Mouse (Mus musculus) forebrain, embryonic 12.5 days (tissue): Measurements from ENCODE around the gene Gm11213. TPM values are rescaled to one million over a fixed set of nuclear protein-coding genes. Genes with fewer than 3 reads are reported as not detected.

Experiments used
- ATAC-seq: fragments of 200-750 bp; cut with Nextera tagmentation; 2 replicates; pipeline ENCODE4 v1.8.0; 2017; ENCODE audit warnings: moderate TSS enrichment; ENCODE audit not compliant: low FRiP score
- H3K27ac ChIP-seq: fragments of 300-500 bp; sonication (generic); 2 replicates; pipeline ENCODE4 v1.5.1; 2016; ENCODE audit warnings: mild to moderate bottlenecking
- H3K27me3 ChIP-seq: fragments of 300-500 bp; sonication (generic); 2 replicates; pipeline ENCODE4 v1.6.1; 2016; ENCODE audit warnings: mild to moderate bottlenecking
- H3K36me3 ChIP-seq: fragments of 300-500 bp; sonication (generic); replicated peaks from 2 replicates; pipeline ENCODE4 v1.6.1; 2016; ENCODE audit warnings: mild to moderate bottlenecking
- H3K4me1 ChIP-seq: fragments of 300-500 bp; sonication (generic); 2 replicates; pipeline ENCODE4 v1.6.1; 2016
- H3K4me2 ChIP-seq: fragments of 300-500 bp; sonication (generic); 2 replicates; pipeline ENCODE4 v1.6.1; 2016; ENCODE audit warnings: mild to moderate bottlenecking, moderate library complexity
- H3K4me3 ChIP-seq: fragments of 300-500 bp; sonication (generic); replicated peaks from 2 replicates; pipeline ENCODE4 v1.5.1; 2016; ENCODE audit warnings: mild to moderate bottlenecking
- H3K9ac ChIP-seq: fragments of 300-500 bp; sonication (generic); 2 replicates; pipeline ENCODE4 v1.6.1; 2016; ENCODE audit warnings: mild to moderate bottlenecking
- H3K9me3 ChIP-seq: fragments of 300-500 bp; sonication (generic); 2 replicates; pipeline ENCODE4 v1.6.1; 2016
- WGBS: fragments of 180-500 bp; shearing (Covaris S2); methylation state at CpG from one replicate; pipeline ENCODE4 v1.1.7; 2016; 5-methylcytosine and 5-hydroxymethylcytosine counted together
- polyA plus RNA-seq: library from polyadenylated mRNA; unstranded; fragments of >200 nt; fragmentation: Nextera tagmentation; extraction: Ambion mirVana; gene quantifications from 2 replicates; pipeline ENCODE4 v1.2.1, GENCODE M21; 2016

Gm11213 gene
- polyA plus RNA-seq, 1 experiment from 2014 or later = not detected

- Histone ChIP-seq H3K9me3 (no peaks in the 10 kb centered on the region), H3K36me3 (no peaks in the 10 kb centered on the region), H3K27me3 (no peaks in the 10 kb centered on the region), H3K9ac (no peak overlapping the region), H3K4me1 (peaks cover 18% of the 10 kb centered on the region), H3K4me2 (no peak overlapping the region), H3K27ac (peak overlapping the region; percentile 31), H3K4me3 (no peak overlapping the region)
- ATAC-seq = no peak
- WGBS = 15% methylated on average over 7 of the region's 7 CpGs
Measured at GRCm38 (mm10) chr4:63570208-63570781, 34.8 kb downstream of the Gm11213 start.

- no peak overlapping the region for H3K4me3 ChIP-seq
- H3K4me2 ChIP-seq = no peak overlapping the region
- no peaks in the 10 kb centered on the region for H3K27me3 ChIP-seq
- no peak overlapping the region for H3K27ac ChIP-seq
- H3K9ac ChIP-seq = no peak overlapping the region
- no peaks in the 10 kb centered on the region for H3K9me3 ChIP-seq
- ATAC-seq = no peak
- H3K4me1 ChIP-seq = peaks cover 18% of the 10 kb centered on the region
- 85% methylated on average over 8 of the region's 8 CpGs for WGBS
- H3K36me3 ChIP-seq = no peaks in the 10 kb centered on the region
Measured at GRCm38 (mm10) chr4:63569322-63569721, 35.7 kb downstream of the Gm11213 start.

DNA sequence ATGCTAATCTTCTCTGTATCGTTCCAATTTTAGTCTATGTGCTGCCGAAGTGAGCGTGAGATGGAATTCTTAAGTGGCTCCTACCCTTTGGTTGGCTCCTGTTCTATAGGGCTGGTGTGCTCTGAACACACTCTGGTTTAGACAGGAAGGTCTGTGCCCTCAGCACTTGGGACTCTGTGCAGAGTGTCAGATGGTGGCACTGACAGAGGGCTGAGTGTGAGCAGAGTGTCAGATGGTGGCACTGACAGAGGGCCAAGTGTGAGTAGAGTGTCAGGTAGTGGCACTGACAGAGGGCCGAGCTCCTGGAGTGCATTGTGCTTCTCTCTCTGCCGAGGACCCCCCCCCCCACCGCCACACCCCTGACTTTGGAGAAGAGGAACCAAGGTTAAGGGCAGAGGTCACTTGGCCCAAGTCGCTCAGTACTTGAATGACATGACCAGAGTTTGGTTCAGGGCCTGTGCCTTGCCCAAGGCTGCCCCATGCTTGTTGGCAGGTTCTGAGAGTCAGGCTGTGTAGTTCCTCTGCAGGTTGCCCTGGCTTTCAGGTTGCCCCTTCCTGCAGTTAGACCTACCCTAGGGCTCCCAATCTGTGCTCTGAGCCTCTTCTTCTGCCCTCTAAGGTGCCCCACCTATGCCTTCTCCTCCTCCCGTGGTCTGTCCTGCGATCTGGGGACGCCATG, 37.2 kb downstream of the Gm11213 start:
- Histone ChIP-seq H3K9me3 (no peaks in the 10 kb centered on the region), H3K27me3 (no peaks in the 10 kb centered on the region), H3K4me2 (no peak overlapping the region), H3K4me3 (no peak overlapping the region), H3K9ac (no peak overlapping the region), H3K4me1 (peaks cover 18% of the 10 kb centered on the region), H3K36me3 (no peaks in the 10 kb centered on the region), H3K27ac (no peak overlapping the region)
- 89% methylated on average over 10 of the region's 10 CpGs for WGBS
- ATAC-seq = no peak

DNA sequence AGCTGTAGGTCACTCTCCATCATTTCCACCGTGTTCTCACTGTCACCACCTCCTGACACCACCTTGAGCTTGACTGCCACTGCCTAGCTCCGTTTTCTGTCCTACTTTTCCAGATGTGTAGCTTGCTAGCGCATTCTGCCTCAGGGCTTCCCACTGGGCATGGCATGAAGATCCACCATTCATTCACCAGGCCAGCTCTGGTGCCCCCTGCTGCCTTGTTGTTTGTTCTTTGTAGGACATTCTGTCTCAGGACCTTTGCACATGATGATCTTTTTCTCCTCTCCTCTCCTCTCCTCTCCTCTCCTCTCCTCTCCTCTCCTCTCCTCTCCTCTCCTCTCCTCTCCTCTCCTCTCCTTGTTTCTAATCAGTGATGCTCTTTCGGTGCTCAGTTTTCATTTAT, 42.3 kb downstream of the Gm11213 start:
- ATAC-seq = no peak
- Histone ChIP-seq H3K27me3 (peaks cover 9% of the 10 kb centered on the region; the same call in 1 of the 2 replicates), H3K4me1 (peaks cover 27% of the 10 kb centered on the region), H3K36me3 (no peaks in the 10 kb centered on the region), H3K9ac (no peak overlapping the region), H3K4me3 (no peak overlapping the region), H3K9me3 (no peaks in the 10 kb centered on the region), H3K4me2 (no peak overlapping the region), H3K27ac (no peak overlapping the region)
- WGBS = 94% methylated on average over 4 of the region's 4 CpGs

GRCm38 (mm10) chr4:63561861-63562675, 43.0 kb downstream of the Gm11213 start:
- Histone ChIP-seq H3K9ac (no peak overlapping the region), H3K9me3 (no peaks in the 10 kb centered on the region), H3K36me3 (no peaks in the 10 kb centered on the region), H3K4me3 (no peak overlapping the region), H3K27ac (no peak overlapping the region), H3K4me2 (no peak overlapping the region), H3K27me3 (peaks cover 9% of the 10 kb centered on the region; the same call in 1 of the 2 replicates), H3K4me1 (peaks cover 33% of the 10 kb centered on the region)
- ATAC-seq = no peak
- WGBS = 85% methylated on average over 7 of the region's 7 CpGs

- Histone ChIP-seq H3K27ac (no peak overlapping the region), H3K27me3 (peaks cover 9% of the 10 kb centered on the region; the same call in 1 of the 2 replicates), H3K9ac (no peak overlapping the region), H3K4me3 (no peak overlapping the region), H3K4me1 (peaks cover 35% of the 10 kb centered on the region), H3K9me3 (no peaks in the 10 kb centered on the region), H3K36me3 (peaks cover 1% of the 10 kb centered on the region; the same call in 1 of the 2 replicates), H3K4me2 (no peak overlapping the region)
- no peak for ATAC-seq
- WGBS = 48% methylated on average over 8 of the region's 8 CpGs
Measured at GRCm38 (mm10) chr4:63560079-63560478, 45.0 kb downstream of the Gm11213 start.

- WGBS = 42% methylated on average over 9 of the region's 9 CpGs
- peak overlapping the region; percentile 80 for H3K4me2 ChIP-seq
- peak overlapping the region; percentile 72 for H3K4me3 ChIP-seq
- H3K9ac ChIP-seq = peak overlapping the region; percentile 83
- H3K36me3 ChIP-seq = peaks cover 8% of the 10 kb centered on the region; the same call in 1 of the 2 replicates
- H3K27ac ChIP-seq = no peak overlapping the region
- peaks cover 35% of the 10 kb centered on the region for H3K4me1 ChIP-seq
- peak; percentile 20; the same call in 1 of the 2 replicates for ATAC-seq
- peaks cover 9% of the 10 kb centered on the region; the same call in 1 of the 2 replicates for H3K27me3 ChIP-seq
- no peaks in the 10 kb centered on the region for H3K9me3 ChIP-seq
Measured at GRCm38 (mm10) chr4:63559127-63559697, 45.8 kb downstream of the Gm11213 start.

DNA sequence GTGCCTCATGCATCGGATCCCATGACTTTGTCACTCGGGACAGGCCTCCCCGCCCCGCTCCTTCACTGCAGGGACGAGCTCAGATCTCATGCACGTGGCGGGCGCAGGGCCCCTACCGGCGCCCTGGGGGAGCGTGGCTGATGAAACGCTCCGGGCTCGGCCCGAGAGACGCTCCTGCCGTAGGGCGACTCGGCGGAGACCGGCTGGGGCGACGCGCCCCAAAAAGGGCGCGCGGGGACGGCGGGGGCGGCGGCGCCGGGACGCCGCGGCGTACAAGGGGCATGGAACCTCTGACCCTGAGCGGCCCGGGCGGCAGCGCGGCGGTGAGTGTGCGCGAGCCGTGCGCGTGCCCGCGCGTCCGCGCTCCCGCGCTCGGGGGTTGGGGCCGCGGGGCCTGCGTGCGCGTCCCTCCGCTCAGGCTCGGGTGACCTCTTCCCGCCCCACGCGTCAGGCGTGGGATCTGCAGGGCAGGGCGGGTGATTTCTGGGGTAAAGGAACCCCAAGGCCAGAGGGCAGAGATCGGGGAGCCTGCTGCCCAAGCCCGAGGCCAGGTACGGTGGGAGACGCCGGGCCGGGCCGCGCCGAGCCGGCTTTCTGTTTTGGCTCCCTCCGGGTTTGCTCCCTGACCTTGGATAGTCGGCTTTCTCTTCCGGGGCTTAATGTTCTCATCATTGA, 46.5 kb downstream of the Gm11213 start, which contains the start of gene Tmem268:
Tmem268 (plus strand) TSS at position 375 of the 675 bp plus-strand sequence.
- Histone ChIP-seq H3K27ac (no peak within 1 kb of the TSS), H3K4me1 (peaks cover 39% of the 10 kb centered on the region), H3K27me3 (peaks cover 9% of the 10 kb centered on the region; the same call in 1 of the 2 replicates), H3K9me3 (no peaks in the 10 kb centered on the region), H3K36me3 (peaks cover 13% of the 10 kb centered on the region; the same call in 1 of the 2 replicates), H3K4me3 (peak within 1 kb of the TSS; percentile 72), H3K4me2 (peak within 1 kb of the TSS; percentile 80), H3K9ac (peak within 1 kb of the TSS; percentile 83)
- ATAC-seq = peak; percentile 85
- under 1% methylated on average over 75 of the region's 81 CpGs for WGBS

DNA sequence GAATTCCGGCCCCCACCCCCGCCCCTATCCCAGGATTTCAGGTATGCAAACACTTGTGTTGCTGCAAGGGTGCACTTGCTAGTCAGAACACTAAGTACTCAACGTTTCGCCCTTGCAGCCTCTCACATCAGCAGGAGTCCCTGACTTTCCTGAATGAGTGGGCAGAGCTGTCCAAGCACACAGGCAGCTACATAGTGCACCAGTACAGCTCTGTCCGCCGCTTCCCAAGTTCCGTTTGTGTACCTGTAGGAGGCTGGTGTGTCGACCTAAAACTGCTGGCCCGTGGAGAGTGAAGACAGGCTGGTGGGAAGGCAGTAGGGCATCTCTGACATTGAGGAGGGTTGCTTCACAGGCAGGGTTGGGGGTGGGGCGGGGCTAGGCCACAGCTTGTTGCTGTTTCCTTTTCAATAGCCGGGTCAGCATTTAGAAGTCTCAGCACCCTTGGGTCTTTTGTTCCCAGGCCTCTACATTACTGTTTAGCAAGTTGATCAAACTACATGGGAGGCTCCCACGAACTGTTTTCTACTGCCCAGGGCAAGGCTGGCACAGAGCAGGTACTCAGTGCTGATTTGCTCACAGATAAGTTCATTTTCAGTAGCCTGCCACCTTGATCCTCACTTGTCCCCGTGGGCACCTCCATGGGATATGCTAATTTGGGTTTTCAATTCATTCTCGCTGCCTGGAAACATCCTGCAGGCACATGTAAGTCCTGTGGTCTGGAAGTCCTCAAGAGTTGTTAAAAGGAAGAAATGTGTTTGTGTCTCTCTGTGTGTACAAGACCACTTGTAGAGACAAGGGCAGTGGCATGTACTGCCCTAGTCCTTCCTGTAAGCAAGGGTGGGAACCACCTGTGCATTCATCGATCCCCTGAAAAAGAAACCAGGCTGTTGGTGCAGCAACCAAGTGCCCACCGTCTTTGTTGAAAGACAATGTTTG, 47.7 kb downstream of the Gm11213 start:
- peaks cover 40% of the 10 kb centered on the region for H3K4me1 ChIP-seq
- no peak overlapping the region for H3K9ac ChIP-seq
- no peak for ATAC-seq
- H3K4me2 ChIP-seq = peak overlapping the region; percentile 80
- peaks cover 9% of the 10 kb centered on the region; the same call in 1 of the 2 replicates for H3K27me3 ChIP-seq
- no peak overlapping the region for H3K27ac ChIP-seq
- H3K4me3 ChIP-seq = peak overlapping the region; percentile 72; the same call in 1 of the 2 replicates
- WGBS = 24% methylated on average over 16 of the region's 16 CpGs
- no peaks in the 10 kb centered on the region for H3K9me3 ChIP-seq
- H3K36me3 ChIP-seq = peaks cover 22% of the 10 kb centered on the region

DNA sequence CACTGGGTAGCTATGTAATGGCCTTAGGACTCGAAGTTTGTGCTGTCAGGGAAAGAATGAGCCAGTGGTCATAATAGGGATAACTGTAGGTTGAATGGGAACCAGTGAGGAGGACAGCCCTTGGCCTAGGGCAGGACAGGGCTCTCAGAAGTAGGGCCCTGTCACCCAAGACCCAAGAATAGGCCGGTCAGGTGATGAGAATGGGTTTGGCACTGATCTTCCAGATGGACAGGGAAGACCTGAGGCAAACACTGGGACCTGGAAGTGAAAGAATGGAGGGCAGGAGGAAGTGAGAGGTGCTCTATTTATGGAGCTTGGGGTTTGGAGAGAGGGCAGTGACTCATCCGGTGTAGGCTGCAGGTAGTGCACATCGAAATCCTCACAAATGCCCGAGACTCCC, 48.4 kb downstream of the Gm11213 start:
- 64% methylated on average over 5 of the region's 5 CpGs for WGBS
- no peak overlapping the region for H3K27ac ChIP-seq
- H3K4me1 ChIP-seq = peaks cover 40% of the 10 kb centered on the region

GRCm38 (mm10) chr4:63555111-63555510, 50.0 kb downstream of the Gm11213 start:
- H3K4me2 ChIP-seq = no peak overlapping the region
- 96% methylated on average over 2 of the region's 2 CpGs for WGBS
- H3K4me1 ChIP-seq = peaks cover 32% of the 10 kb centered on the region
- no peak overlapping the region for H3K9ac ChIP-seq
- no peak for ATAC-seq
- H3K9me3 ChIP-seq = no peaks in the 10 kb centered on the region
- H3K27ac ChIP-seq = no peak overlapping the region
- no peak overlapping the region for H3K4me3 ChIP-seq
- peaks cover 8% of the 10 kb centered on the region; the same call in 1 of the 2 replicates for H3K27me3 ChIP-seq
- peaks cover 40% of the 10 kb centered on the region for H3K36me3 ChIP-seq

More for the DNA sequence above, 48.4 kb downstream of the Gm11213 start:
- Histone ChIP-seq H3K4me2 (no peak overlapping the region), H3K9me3 (no peaks in the 10 kb centered on the region), H3K9ac (no peak overlapping the region), H3K27me3 (peaks cover 9% of the 10 kb centered on the region; the same call in 1 of the 2 replicates), H3K36me3 (peaks cover 29% of the 10 kb centered on the region), H3K4me3 (no peak overlapping the region)
- ATAC-seq = no peak
